Mouse (Mus musculus): ENCODE measurements around the gene Slc25a48.

The Slc25a48 gene

DNA sequence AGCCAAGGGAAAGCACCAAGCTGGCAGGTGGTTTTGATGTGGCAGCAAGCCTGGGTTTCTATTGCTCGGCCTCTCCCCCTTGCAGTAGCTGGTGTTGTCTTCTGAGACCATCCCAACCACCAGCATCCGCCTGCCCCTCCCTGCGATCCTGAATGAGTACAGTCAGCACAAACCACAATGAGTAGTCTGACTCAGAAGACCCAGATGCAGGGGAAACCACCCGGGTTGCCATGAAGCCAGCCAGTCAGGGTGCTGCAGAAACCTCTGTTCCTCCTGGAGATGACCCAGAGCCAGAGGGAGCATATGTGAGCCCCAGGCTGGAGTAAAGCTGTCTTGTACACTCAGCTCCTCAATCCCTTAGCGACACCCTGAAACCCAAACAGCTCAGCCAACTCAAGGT is 38.6 kb downstream of the Slc25a48 start:
- H3K36me3 ChIP-seq (ENCODE audit: insufficient read depth, low read length) = no peaks in the 10 kb centered on the region
- H3K4me1 ChIP-seq (replicated peaks; ENCODE audit: low read depth, low read length) = no peaks in the 10 kb centered on the region
- no peak overlapping the region for H3K4me3 ChIP-seq (replicated peaks; ENCODE audit: low read length)
- no peaks in the 10 kb centered on the region for H3K9me3 ChIP-seq (ENCODE audit: low read length)
- TF ChIP-seq NANOG (IDR thresholded peaks at IDR 0.05; ENCODE audit: borderline replicate concordance, low read length) (no peak), POU5F1 (IDR thresholded peaks at IDR 0.05; ENCODE audit: borderline replicate concordance, low read length) (no peak), CTCF (conservative IDR thresholded peaks at IDR 0.05; ENCODE audit: low read length) (no peak)
- H3K27me3 ChIP-seq (ENCODE audit: insufficient read depth, low read length) = peaks cover 9% of the 10 kb centered on the region; the same call in 1 of the 2 replicates

DNA sequence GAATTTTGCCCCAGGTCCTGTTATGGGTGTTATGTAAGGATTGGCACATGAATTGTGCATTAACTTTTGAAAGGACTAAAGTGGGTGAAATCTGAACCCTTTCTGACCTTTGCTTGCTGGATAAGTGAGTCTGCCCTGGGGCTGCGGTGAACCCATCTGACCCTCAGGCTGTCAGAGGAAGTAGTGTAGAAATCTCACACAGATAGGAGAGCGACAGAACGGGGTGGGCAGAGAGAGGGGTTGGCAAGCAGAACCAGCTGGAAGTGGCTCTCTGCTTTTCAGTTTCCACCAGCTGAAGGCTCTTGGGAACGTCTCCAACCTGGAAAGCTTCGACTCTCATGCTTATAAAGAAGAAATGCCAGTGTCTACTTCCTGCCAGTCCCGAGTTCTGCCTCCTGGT is 39.1 kb downstream of the Slc25a48 start:
- no peaks in the 10 kb centered on the region for H3K9me3 ChIP-seq (ENCODE audit: low read length)
- H3K4me1 ChIP-seq (replicated peaks; ENCODE audit: low read depth, low read length) = no peaks in the 10 kb centered on the region
- TF ChIP-seq CTCF (conservative IDR thresholded peaks at IDR 0.05; ENCODE audit: low read length) (no peak), NANOG (IDR thresholded peaks at IDR 0.05; ENCODE audit: borderline replicate concordance, low read length) (no peak), POU5F1 (IDR thresholded peaks at IDR 0.05; ENCODE audit: borderline replicate concordance, low read length) (no peak)
- H3K4me3 ChIP-seq (replicated peaks; ENCODE audit: low read length) = no peak overlapping the region
- H3K36me3 ChIP-seq (ENCODE audit: insufficient read depth, low read length) = no peaks in the 10 kb centered on the region
- peaks cover 9% of the 10 kb centered on the region; the same call in 1 of the 2 replicates for H3K27me3 ChIP-seq (ENCODE audit: insufficient read depth, low read length)

DNA sequence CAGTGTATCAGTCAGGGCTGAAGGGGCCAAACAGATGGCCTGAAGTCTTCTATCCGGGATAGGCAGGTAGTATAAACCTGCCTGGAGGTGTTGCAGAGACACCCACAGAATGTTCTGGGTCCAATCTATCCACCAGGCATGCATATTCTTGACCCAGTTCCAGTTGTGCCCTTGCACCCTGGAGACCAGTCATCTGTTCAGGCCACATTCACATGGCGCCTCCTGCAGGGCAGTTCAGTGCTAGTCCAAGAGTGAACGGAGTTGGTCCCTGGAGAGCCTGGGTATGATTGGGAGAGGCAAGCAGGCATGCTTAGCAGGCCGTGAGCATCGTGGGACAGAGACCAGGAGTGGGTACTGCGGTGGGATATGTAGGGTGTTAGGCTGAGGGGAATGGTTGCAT is 39.9 kb downstream of the Slc25a48 start:
- H3K27me3 ChIP-seq (ENCODE audit: insufficient read depth, low read length) = peaks cover 9% of the 10 kb centered on the region; the same call in 1 of the 2 replicates
- H3K4me1 ChIP-seq (replicated peaks; ENCODE audit: low read depth, low read length) = no peaks in the 10 kb centered on the region
- H3K9me3 ChIP-seq (ENCODE audit: low read length) = no peaks in the 10 kb centered on the region
- no peak for TF ChIP-seq NANOG (IDR thresholded peaks at IDR 0.05; ENCODE audit: borderline replicate concordance, low read length)
- no peak for TF ChIP-seq CTCF (conservative IDR thresholded peaks at IDR 0.05; ENCODE audit: low read length)
- TF ChIP-seq POU5F1 (IDR thresholded peaks at IDR 0.05; ENCODE audit: borderline replicate concordance, low read length) = no peak
- H3K4me3 ChIP-seq (replicated peaks; ENCODE audit: low read length) = no peak overlapping the region
- H3K36me3 ChIP-seq (ENCODE audit: insufficient read depth, low read length) = no peaks in the 10 kb centered on the region

DNA sequence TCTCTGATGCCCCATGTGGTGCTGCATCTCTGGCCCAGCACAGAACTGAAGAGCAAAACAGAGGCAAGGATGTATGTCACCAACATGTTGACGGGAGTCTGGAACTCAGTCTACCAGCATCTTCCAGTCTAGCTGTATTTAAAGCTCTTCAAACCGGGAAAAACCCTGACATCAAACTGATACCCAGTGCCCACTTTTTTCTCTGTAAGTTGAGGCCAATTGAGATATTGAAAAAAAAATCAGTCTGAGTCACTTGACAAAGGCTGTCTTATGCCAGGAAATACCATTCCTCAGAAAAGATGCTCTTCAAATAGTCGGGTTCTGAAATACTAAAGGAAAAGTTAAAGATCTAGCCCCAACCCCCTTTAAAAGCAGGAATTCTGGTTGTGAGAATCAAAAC is 44.0 kb downstream of the Slc25a48 start, which contains the start of gene Il9:
Gene Il9, minus strand, starts transcription at position 101 of the 400 bp plus-strand sequence.
- Histone ChIP-seq H3K36me3 (ENCODE audit: insufficient read depth, low read length) (no peaks in the 10 kb centered on the region), H3K4me1 (replicated peaks; ENCODE audit: low read depth, low read length) (no peaks in the 10 kb centered on the region), H3K27me3 (ENCODE audit: insufficient read depth, low read length) (peaks cover 8% of the 10 kb centered on the region; the same call in 1 of the 2 replicates), H3K9me3 (ENCODE audit: low read length) (no peaks in the 10 kb centered on the region), H3K4me3 (replicated peaks; ENCODE audit: low read length) (no peak within 1 kb of the TSS)
- TF ChIP-seq POU5F1 (IDR thresholded peaks at IDR 0.05; ENCODE audit: borderline replicate concordance, low read length) (no peak), NANOG (IDR thresholded peaks at IDR 0.05; ENCODE audit: borderline replicate concordance, low read length) (no peak), CTCF (conservative IDR thresholded peaks at IDR 0.05; ENCODE audit: low read length) (no peak)

DNA sequence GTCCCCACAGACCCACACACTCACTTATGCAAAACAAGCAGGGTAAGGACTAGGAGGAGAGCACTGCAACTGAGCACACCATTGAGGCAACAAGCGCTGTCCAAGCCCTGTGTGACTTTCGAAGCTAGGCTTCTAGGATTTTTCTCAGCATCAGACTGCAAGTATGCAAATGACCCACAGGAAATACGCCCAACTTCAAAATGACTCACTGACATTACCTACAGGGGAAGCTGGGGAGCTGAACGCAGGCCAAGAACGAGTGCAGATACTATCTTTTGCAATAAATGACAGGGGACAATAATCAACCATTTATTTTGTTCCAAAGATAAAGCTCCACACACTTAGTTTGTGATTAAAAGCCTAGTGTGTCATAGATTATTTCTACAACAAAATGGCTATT is 49.9 kb downstream of the Slc25a48 start:
- H3K27me3 ChIP-seq (ENCODE audit: insufficient read depth, low read length) = peaks cover 5% of the 10 kb centered on the region; the same call in 1 of the 2 replicates
- H3K4me3 ChIP-seq (replicated peaks; ENCODE audit: low read length) = no peak overlapping the region
- no peaks in the 10 kb centered on the region for H3K36me3 ChIP-seq (ENCODE audit: insufficient read depth, low read length)
- no peaks in the 10 kb centered on the region for H3K4me1 ChIP-seq (replicated peaks; ENCODE audit: low read depth, low read length)
- peaks cover 16% of the 10 kb centered on the region for H3K9me3 ChIP-seq (ENCODE audit: low read length)
- TF ChIP-seq NANOG (IDR thresholded peaks at IDR 0.05; ENCODE audit: borderline replicate concordance, low read length) (no peak), CTCF (conservative IDR thresholded peaks at IDR 0.05; ENCODE audit: low read length) (no peak), POU5F1 (IDR thresholded peaks at IDR 0.05; ENCODE audit: borderline replicate concordance, low read length) (no peak)

DNA sequence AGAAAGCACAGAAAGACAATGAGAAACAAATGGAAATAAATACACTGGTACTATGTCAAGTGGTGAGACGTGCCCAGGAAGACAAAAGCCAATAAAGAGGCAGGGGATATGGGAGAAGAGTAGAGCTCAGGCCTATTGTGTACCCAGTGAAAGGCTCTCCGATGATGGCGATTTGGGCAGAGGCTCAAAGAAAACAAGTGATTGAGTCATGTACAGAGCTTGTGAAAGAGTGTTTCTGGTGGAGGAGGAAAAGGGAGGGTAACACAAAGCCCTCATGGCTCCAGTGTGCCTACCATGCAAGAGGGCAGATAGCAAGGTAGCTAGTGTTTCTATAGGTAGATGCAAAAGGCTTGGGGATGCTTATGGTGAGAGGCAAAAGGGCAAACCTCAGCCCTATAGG is 56.3 kb downstream of the Slc25a48 start:
- no peaks in the 10 kb centered on the region for H3K4me1 ChIP-seq (replicated peaks; ENCODE audit: low read depth, low read length)
- no peaks in the 10 kb centered on the region for H3K36me3 ChIP-seq (ENCODE audit: insufficient read depth, low read length)
- TF ChIP-seq NANOG (IDR thresholded peaks at IDR 0.05; ENCODE audit: borderline replicate concordance, low read length) = no peak
- no peak for TF ChIP-seq CTCF (conservative IDR thresholded peaks at IDR 0.05; ENCODE audit: low read length)
- no peak for TF ChIP-seq POU5F1 (IDR thresholded peaks at IDR 0.05; ENCODE audit: borderline replicate concordance, low read length)
- H3K9me3 ChIP-seq (ENCODE audit: low read length) = peaks cover 23% of the 10 kb centered on the region
- no peaks in the 10 kb centered on the region for H3K27me3 ChIP-seq (ENCODE audit: insufficient read depth, low read length)
- no peak overlapping the region for H3K4me3 ChIP-seq (replicated peaks; ENCODE audit: low read length)

DNA sequence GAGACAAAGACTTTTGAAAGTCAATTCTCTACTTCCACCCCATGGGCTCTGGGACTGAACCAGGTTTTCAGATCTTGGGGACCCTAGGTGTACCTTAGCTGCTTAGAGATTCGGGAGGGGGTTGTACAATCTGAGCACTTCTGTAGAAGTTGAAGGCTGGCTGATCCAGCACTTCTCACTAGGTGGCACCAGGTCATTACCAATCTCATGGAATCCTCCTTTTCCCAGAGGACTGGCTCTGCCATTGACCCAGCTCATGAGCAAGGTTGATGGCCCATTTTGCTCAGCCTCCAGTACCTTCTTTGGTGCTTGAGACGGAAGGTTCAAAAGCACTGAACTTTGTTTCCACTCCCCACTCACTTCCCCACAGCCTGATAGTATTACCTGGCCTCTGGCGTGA is 62.0 kb downstream of the Slc25a48 start:
- TF ChIP-seq NANOG (IDR thresholded peaks at IDR 0.05; ENCODE audit: borderline replicate concordance, low read length) = no peak
- no peak; the same call in 1 of the 2 replicates for TF ChIP-seq CTCF (conservative IDR thresholded peaks at IDR 0.05; ENCODE audit: low read length)
- TF ChIP-seq POU5F1 (IDR thresholded peaks at IDR 0.05; ENCODE audit: borderline replicate concordance, low read length) = no peak
- Histone ChIP-seq H3K4me1 (replicated peaks; ENCODE audit: low read depth, low read length) (no peaks in the 10 kb centered on the region), H3K4me3 (replicated peaks; ENCODE audit: low read length) (no peak overlapping the region), H3K9me3 (ENCODE audit: low read length) (peaks cover 5% of the 10 kb centered on the region), H3K36me3 (ENCODE audit: insufficient read depth, low read length) (no peaks in the 10 kb centered on the region), H3K27me3 (ENCODE audit: insufficient read depth, low read length) (peaks cover 4% of the 10 kb centered on the region; the same call in 1 of the 2 replicates)

DNA sequence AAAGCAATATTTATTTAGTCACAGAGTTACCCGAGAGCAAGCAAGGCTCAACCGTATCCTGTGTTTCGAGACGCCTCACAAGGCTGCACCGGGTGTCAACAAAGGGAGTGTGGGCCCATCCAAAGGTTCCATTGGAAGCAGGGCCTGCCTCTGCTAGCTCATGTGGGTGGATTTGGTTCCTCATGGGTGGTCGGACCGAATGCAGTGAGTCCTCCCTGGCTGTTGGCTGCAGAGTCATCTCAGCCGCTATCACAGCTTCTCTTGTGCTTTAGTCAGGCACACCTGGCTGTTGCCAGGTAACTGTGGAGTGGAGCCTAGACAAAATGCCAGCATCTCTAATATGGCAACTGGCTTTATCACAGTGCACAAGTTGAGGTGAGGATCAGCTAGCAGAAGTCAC is 62.5 kb downstream of the Slc25a48 start:
- peaks cover 4% of the 10 kb centered on the region; the same call in 1 of the 2 replicates for H3K27me3 ChIP-seq (ENCODE audit: insufficient read depth, low read length)
- TF ChIP-seq POU5F1 (IDR thresholded peaks at IDR 0.05; ENCODE audit: borderline replicate concordance, low read length) (no peak), NANOG (IDR thresholded peaks at IDR 0.05; ENCODE audit: borderline replicate concordance, low read length) (no peak), CTCF (conservative IDR thresholded peaks at IDR 0.05; ENCODE audit: low read length) (no peak)
- H3K4me3 ChIP-seq (replicated peaks; ENCODE audit: low read length) = no peak overlapping the region
- H3K4me1 ChIP-seq (replicated peaks; ENCODE audit: low read depth, low read length) = no peaks in the 10 kb centered on the region
- peaks cover 5% of the 10 kb centered on the region for H3K9me3 ChIP-seq (ENCODE audit: low read length)
- H3K36me3 ChIP-seq (ENCODE audit: insufficient read depth, low read length) = no peaks in the 10 kb centered on the region

DNA sequence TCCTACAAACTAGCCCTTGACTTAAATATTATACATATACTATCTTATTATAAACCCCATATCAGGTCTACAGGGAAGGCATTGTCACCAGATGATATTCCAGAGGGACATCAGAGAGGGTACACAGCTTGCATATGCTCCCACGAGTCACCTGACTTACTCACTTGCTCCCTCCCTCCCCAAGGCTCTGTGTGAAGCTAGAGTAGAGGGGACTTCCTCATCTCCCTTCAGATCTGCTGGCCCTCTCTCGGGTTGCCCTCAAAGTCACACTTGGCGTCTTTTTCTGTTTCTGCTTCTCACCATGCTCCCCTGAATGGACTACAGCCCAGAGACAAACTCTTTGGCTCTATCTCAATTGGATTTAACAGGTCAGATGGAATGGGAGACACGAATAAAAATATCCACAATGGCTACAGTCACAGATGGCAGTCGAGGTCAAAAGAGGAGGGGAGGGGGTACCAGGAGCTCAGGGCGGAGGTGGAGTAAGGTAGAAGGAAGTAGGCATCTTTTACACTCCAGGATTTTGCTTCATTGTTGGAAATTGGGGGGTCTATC is 63.8 kb downstream of the Slc25a48 start:
- no peaks in the 10 kb centered on the region for H3K4me1 ChIP-seq (replicated peaks; ENCODE audit: low read depth, low read length)
- no peaks in the 10 kb centered on the region for H3K36me3 ChIP-seq (ENCODE audit: insufficient read depth, low read length)
- no peak for TF ChIP-seq POU5F1 (IDR thresholded peaks at IDR 0.05; ENCODE audit: borderline replicate concordance, low read length)
- TF ChIP-seq CTCF (conservative IDR thresholded peaks at IDR 0.05; ENCODE audit: low read length) = no peak
- TF ChIP-seq NANOG (IDR thresholded peaks at IDR 0.05; ENCODE audit: borderline replicate concordance, low read length) = no peak
- H3K9me3 ChIP-seq (ENCODE audit: low read length) = peaks cover 5% of the 10 kb centered on the region
- no peak overlapping the region for H3K4me3 ChIP-seq (replicated peaks; ENCODE audit: low read length)
- H3K27me3 ChIP-seq (ENCODE audit: insufficient read depth, low read length) = peaks cover 4% of the 10 kb centered on the region; the same call in 1 of the 2 replicates

All from E14TG2a.4 (cell line).